Mouse (Mus musculus) ES-Bruce4 (cell line): ENCODE measurements around the gene Etv2. TPM values are rescaled to one million over a fixed set of nuclear protein-coding genes. Genes with fewer than 3 reads are reported as not detected.

Experiments used
- H3K27ac ChIP-seq: 2 replicates; pipeline ENCODE4 v1.5.1; 2012; ENCODE audit warnings: low read length, inconsistent platforms; ENCODE audit not compliant: insufficient read depth
- H3K27me3 ChIP-seq: 2 replicates; pipeline ENCODE4 v1.6.1; 2012; ENCODE audit warnings: mild to moderate bottlenecking, low read length, inconsistent platforms; ENCODE audit not compliant: control insufficient read depth, poor library complexity, insufficient read depth, severe bottlenecking
- H3K36me3 ChIP-seq: 2 replicates; pipeline ENCODE4 v1.6.1; 2012; ENCODE audit warnings: inconsistent platforms, mild to moderate bottlenecking, low read length, moderate library complexity; ENCODE audit not compliant: control insufficient read depth, poor library complexity, insufficient read depth, severe bottlenecking
- H3K4me1 ChIP-seq: one replicate; pipeline ENCODE4 v1.8.1; 2011; ENCODE audit warnings: low read length; ENCODE audit not compliant: control insufficient read depth, insufficient read depth
- H3K4me3 ChIP-seq: 2 replicates; pipeline ENCODE4 v1.5.1; 2011; ENCODE audit warnings: low read depth, mild to moderate bottlenecking, low read length
- H3K9ac ChIP-seq: 2 replicates; pipeline ENCODE4 v1.6.1; 2012; ENCODE audit warnings: low read depth, mild to moderate bottlenecking, inconsistent platforms; ENCODE audit not compliant: poor library complexity, severe bottlenecking
- H3K9me3 ChIP-seq: replicated peaks from 2 replicates; pipeline ENCODE4 v1.6.1; 2012; ENCODE audit warnings: mild to moderate bottlenecking, low read length, inconsistent platforms; ENCODE audit not compliant: control insufficient read depth, poor library complexity, insufficient read depth, severe bottlenecking
- CTCF ChIP-seq: IDR thresholded peaks from one replicate; pipeline ENCODE4 v1.8.1; 2011; ENCODE audit warnings: low read depth, low read length
- EP300 ChIP-seq: IDR thresholded peaks from 2 replicates; pipeline ENCODE4 v1.6.1; 2011; ENCODE audit warnings: low read depth, low read length; ENCODE audit not compliant: insufficient read depth
- POLR2A ChIP-seq: IDR thresholded peaks from one replicate; pipeline ENCODE4 v1.8.1; 2011; ENCODE audit warnings: low read length; ENCODE audit not compliant: insufficient read depth
- polyA plus RNA-seq: library from polyadenylated mRNA; stranded (reverse); fragments of >200 nt; gene quantifications from 2 replicates; pipeline ENCODE4 v1.2.4, GENCODE M21; 2011; ENCODE audit warnings: low read depth; ENCODE audit not compliant: missing spikeins, insufficient read depth, insufficient read length

Gene Etv2
- polyA plus RNA-seq, 1 experiment, result 3.3 TPM

DNA sequence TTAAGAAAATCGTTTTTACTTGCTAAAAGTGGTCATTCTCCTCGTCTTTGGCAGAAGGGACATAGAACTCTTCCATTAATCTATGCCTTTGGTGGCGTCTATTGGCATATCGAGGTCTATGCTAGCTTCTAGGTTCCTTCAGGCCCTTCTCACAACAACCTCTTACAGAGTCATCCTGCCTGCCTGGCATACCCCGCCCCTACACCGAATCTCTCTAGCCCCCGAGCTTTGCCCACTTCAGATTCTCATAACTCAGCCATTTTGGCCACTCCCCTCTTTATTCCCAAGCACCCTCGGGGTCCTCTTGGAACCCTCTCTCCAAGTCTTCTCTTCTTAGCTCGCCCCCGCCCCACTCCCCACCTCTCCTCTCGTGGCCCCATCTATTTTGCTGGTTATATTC lies 29.7 kb upstream of the Etv2 start:
- Histone ChIP-seq H3K27me3 (no peaks in the 10 kb centered on the region), H3K27ac (no peak overlapping the region), H3K9me3 (no peaks in the 10 kb centered on the region), H3K4me1 (no peaks in the 10 kb centered on the region), H3K9ac (peak overlapping the region; percentile 24), H3K4me3 (peak overlapping the region; percentile 70), H3K36me3 (no peaks in the 10 kb centered on the region; the same call in 1 of the 2 replicates)
- TF ChIP-seq POLR2A (no peak), CTCF (no peak), EP300 (no peak)

GRCm38 (mm10) chr7:30664529-30665200 lies 29.0 kb upstream of the Etv2 start, which contains the start of gene Haus5:
Gene Haus5 (minus strand): TSS chr7:30664994.
- H3K4me3 ChIP-seq, result peak within 1 kb of the TSS; percentile 70
- peak within 1 kb of the TSS; percentile 24 for H3K9ac ChIP-seq
- no peaks in the 10 kb centered on the region; the same call in 1 of the 2 replicates for H3K36me3 ChIP-seq
- no peaks in the 10 kb centered on the region for H3K4me1 ChIP-seq
- TF ChIP-seq CTCF (no peak), EP300 (no peak), POLR2A (no peak)
- no peaks in the 10 kb centered on the region for H3K9me3 ChIP-seq
- no peaks in the 10 kb centered on the region for H3K27me3 ChIP-seq
- no peak within 1 kb of the TSS for H3K27ac ChIP-seq

DNA sequence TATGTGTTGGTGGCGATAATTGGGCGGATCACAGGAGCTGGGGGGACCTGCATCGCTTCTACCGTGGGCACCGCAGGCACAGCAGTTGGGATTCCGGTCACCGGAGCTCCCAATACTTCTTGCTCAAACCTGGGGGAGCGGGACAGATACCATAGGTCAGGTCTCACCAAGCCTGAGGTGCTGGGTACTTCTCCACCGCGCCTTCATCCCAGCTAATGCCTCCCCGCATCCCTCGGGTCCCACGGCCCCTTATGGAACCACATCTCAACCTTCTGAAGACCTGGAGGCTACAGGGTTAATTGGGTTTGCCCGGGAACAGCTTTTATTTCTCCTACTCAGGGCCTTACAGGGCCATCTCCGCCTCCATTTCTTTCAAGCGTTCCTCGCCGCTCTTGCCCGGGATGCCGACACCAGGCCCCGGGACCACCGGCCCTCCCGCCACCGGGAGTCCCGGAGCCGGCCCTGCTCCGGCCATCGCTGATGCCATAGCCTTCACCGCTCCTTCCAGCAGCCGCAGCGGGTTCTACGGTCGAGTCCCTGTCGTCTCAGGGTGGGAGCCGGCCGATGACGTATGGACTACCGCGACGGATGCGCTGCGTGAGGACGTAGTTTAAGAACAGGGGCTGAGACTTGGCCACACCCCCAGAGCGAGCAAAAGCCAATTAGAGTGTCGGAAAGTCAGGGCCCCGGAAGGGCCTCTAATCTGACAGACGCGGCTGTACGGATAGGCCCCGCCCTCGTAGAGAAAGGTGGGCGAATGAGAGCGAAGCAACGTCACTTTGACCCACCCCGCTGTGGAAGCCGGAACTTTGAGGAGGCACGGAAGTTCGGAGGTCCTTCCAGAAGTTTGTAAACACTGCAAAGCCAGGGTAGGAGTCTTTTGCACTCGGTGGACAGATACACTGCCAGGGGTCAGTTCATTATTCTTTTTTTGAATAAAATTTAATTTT lies 14.2 kb upstream of the Etv2 start, which contains the start of gene Rbm42:
Gene Rbm42, minus strand, starts transcription at position 727 of the 950 bp plus-strand sequence.
- no peaks in the 10 kb centered on the region for H3K27me3 ChIP-seq
- H3K4me3 ChIP-seq, result peak within 1 kb of the TSS; percentile 95
- peak within 1 kb of the TSS; percentile 88 for H3K9ac ChIP-seq
- peaks cover 15% of the 10 kb centered on the region for H3K36me3 ChIP-seq
- no peaks in the 10 kb centered on the region for H3K9me3 ChIP-seq
- no peaks in the 10 kb centered on the region for H3K4me1 ChIP-seq
- no peak within 1 kb of the TSS for H3K27ac ChIP-seq
- TF ChIP-seq POLR2A (no peak), EP300 (no peak; the same call in 1 of the 2 replicates), CTCF (no peak)

DNA sequence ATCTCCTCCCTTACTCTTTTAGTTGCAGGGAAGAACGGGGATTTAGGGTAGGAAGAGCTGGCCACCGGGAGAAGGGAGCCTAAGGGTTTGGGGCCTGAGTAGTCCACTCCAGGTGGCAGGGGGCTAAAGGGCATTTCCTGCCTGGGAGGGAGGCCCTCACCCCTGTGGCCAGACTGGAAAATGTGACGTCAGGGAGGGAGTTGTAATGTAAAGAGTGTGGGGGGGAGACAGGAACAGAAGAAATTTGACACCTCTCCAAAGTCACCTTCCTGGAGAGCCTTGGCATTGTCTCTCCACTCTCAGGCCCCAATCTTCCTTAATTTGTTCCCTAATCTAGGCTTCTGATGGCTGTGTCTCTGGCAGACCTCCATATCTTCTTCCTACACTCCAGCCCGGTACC lies 3.4 kb upstream of the Etv2 start:
- H3K9ac ChIP-seq, result peak overlapping the region; percentile 29; the same call in 1 of the 2 replicates
- peaks cover 17% of the 10 kb centered on the region for H3K36me3 ChIP-seq
- no peak for TF ChIP-seq POLR2A
- TF ChIP-seq EP300, result peak; percentile 69; the same call in 1 of the 2 replicates
- H3K27me3 ChIP-seq, result no peaks in the 10 kb centered on the region
- H3K4me1 ChIP-seq, result peaks cover 3% of the 10 kb centered on the region
- no peak overlapping the region for H3K4me3 ChIP-seq
- no peaks in the 10 kb centered on the region for H3K9me3 ChIP-seq
- peak overlapping the region; percentile 84 for H3K27ac ChIP-seq

DNA sequence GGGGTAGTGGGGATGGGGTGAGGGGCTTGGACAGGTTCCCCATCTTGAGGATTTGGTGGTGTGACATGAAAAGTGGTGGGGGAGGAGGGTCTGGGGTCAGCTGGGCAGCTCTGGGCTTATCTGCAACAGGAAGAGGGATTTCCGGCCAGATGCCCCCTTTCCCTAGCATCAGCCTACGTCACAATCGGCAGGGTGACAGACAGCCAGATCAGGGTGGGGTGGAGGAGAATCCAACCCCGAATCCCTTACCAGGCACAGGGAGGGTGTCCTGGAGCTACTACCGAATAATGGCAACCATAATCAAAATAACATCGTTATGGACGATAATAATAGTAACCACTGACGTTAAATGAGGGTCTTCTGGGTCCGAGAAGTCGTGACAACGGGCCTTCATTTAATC lies 743 bp upstream of the Etv2 start:
- no peaks in the 10 kb centered on the region for H3K9me3 ChIP-seq
- H3K27ac ChIP-seq, result no peak overlapping the region
- no peak overlapping the region for H3K9ac ChIP-seq
- peaks cover 3% of the 10 kb centered on the region for H3K4me1 ChIP-seq
- no peak overlapping the region for H3K4me3 ChIP-seq
- no peak for TF ChIP-seq POLR2A
- no peak for TF ChIP-seq EP300
- no peak for TF ChIP-seq CTCF
- H3K36me3 ChIP-seq, result peaks cover 6% of the 10 kb centered on the region
- H3K27me3 ChIP-seq, result no peaks in the 10 kb centered on the region

DNA sequence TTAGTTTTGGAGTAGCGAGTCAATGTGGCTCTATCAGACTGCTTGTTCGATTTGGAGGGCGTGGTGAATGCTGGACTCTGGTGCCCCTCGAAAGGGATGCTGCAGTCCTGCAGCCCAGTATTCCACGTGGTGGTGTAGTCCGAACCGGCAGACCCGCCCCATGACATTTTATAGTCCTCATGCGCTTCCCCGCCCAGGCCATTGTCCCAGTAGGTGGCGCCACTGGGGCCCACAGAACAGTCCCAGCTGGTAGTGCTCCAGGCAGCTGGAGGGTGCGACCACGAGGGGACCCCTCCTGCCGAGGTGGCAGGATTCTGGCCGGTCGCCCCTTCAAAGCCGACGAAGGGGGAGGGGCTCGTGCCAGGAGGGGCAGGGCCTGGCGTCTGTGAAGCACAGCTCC lies 1.0 kb downstream of the Etv2 start:
- Histone ChIP-seq H3K9me3 (no peaks in the 10 kb centered on the region), H3K4me3 (peak overlapping the region; percentile 26), H3K27me3 (no peaks in the 10 kb centered on the region), H3K36me3 (no peaks in the 10 kb centered on the region), H3K27ac (no peak overlapping the region), H3K9ac (peak overlapping the region; percentile 30; the same call in 1 of the 2 replicates), H3K4me1 (peaks cover 2% of the 10 kb centered on the region)
- TF ChIP-seq POLR2A (no peak), CTCF (peak; percentile 82)
